Mouse (Mus musculus) brain, embryonic 14.5 days (tissue): ENCODE results near the gene Nicn1. TPM values are rescaled to one million over a fixed set of nuclear protein-coding genes. Genes with fewer than 3 reads are reported as not detected.

ENCODE experiments used
- DNase-seq: peaks from one replicate; pipeline ENCODE4 v3.0.0-alpha.2; 2011; ENCODE audit warnings: low read depth
- CTCF ChIP-seq: fragments of 200-500 bp; IDR thresholded peaks from 2 replicates; pipeline ENCODE4 v1.5.1; 2012; ENCODE audit warnings: inconsistent platforms, mild to moderate bottlenecking, moderate library complexity, borderline replicate concordance; ENCODE audit not compliant: insufficient read depth, insufficient read length; ENCODE audit errors: extremely low read depth
- POLR2A ChIP-seq: fragments of 200-500 bp; IDR thresholded peaks from 2 replicates; pipeline ENCODE4 v1.6.1; 2012; ENCODE audit warnings: mild to moderate bottlenecking, inconsistent platforms, borderline replicate concordance; ENCODE audit not compliant: poor library complexity, insufficient read depth, insufficient read length, severe bottlenecking; ENCODE audit errors: extremely low read depth
- polyA plus RNA-seq: library from polyadenylated mRNA; depleted of rRNA; stranded (reverse); fragments of >200 nt; gene quantifications from 2 replicates; pipeline ENCODE4 v1.2.3, GENCODE M21; 2012; rRNA removed

The Nicn1 gene
- polyA plus RNA-seq, 1 experiment = 115 TPM

- TF ChIP-seq POLR2A = no peak
- TF ChIP-seq CTCF = no peak
- DNase-seq = no peak
These were observed 53.1 kb downstream of the Nicn1 start for GRCm38 (mm10) chr9:108343331-108343730.

- no peak for DNase-seq
- TF ChIP-seq POLR2A (no peak), CTCF (no peak)
These were observed 53.6 kb downstream of the Nicn1 start for GRCm38 (mm10) chr9:108343835-108344234.

- TF ChIP-seq POLR2A (no peak), CTCF (no peak)
- no peak for DNase-seq
These were observed 54.2 kb downstream of the Nicn1 start for GRCm38 (mm10) chr9:108344471-108344870.

Other genes starting within 250 kb of the Nicn1 start
- gene Gmppb, start 241.2 kb upstream of the Nicn1 start, polyA plus RNA-seq = 15.7 and 16.8 TPM in 2 replicates
- gene Amigo3, start 237.3 kb upstream of the Nicn1 start, polyA plus RNA-seq = 3.6 and 4.0 TPM in 2 replicates
- 0.08 and 0.10 TPM in 2 replicates for gene Mst1, start 210.0 kb upstream of the Nicn1 start, polyA plus RNA-seq
- 93.3 and 93.5 TPM in 2 replicates for gene Rnf123, start 207.1 kb upstream of the Nicn1 start, polyA plus RNA-seq
- gene Apeh, start 195.8 kb upstream of the Nicn1 start, polyA plus RNA-seq = 65.1 and 81.4 TPM in 2 replicates
- gene Bsn, start 100.0 kb upstream of the Nicn1 start, polyA plus RNA-seq = 18.7 and 40.0 TPM in 2 replicates
- gene Dag1, start 26.5 kb upstream of the Nicn1 start, polyA plus RNA-seq = 25.9 and 58.1 TPM in 2 replicates
- gene Amt, start 6.4 kb downstream of the Nicn1 start, polyA plus RNA-seq = 58.0 and 67.8 TPM in 2 replicates
- 124 and 160 TPM in 2 replicates for gene Rhoa, start 15.7 kb downstream of the Nicn1 start, polyA plus RNA-seq
- 34.6 and 39.0 TPM in 2 replicates for gene Tcta, start 15.7 kb downstream of the Nicn1 start, polyA plus RNA-seq
- gene Gpx1, start 48.5 kb downstream of the Nicn1 start, polyA plus RNA-seq = 381 and 444 TPM in 2 replicates
- 113 and 152 TPM in 2 replicates for gene Usp4, start 57.4 kb downstream of the Nicn1 start, polyA plus RNA-seq
- gene 1700102P08Rik, start 102.4 kb downstream of the Nicn1 start, polyA plus RNA-seq = 2.3 and 3.2 TPM in 2 replicates
- 1.4 and 1.5 TPM in 2 replicates for gene Ccdc36, start 138.1 kb downstream of the Nicn1 start, polyA plus RNA-seq
- not detected in 2 replicates for gene BC048562, start 146.1 kb downstream of the Nicn1 start, polyA plus RNA-seq
- 37.6 and 38.8 TPM in 2 replicates for gene Ccdc71, start 170.1 kb downstream of the Nicn1 start, polyA plus RNA-seq
- 84.2 and 100 TPM in 2 replicates for gene Klhdc8b, start 171.2 kb downstream of the Nicn1 start, polyA plus RNA-seq
- gene Lamb2, start 189.3 kb downstream of the Nicn1 start, polyA plus RNA-seq = 42.9 and 49.3 TPM in 2 replicates
- gene Usp19, start 200.2 kb downstream of the Nicn1 start, polyA plus RNA-seq = 184 and 208 TPM in 2 replicates
- gene Qars, start 217.3 kb downstream of the Nicn1 start, polyA plus RNA-seq = 181 and 184 TPM in 2 replicates
- 166 and 169 TPM in 2 replicates for gene Qrich1, start 226.4 kb downstream of the Nicn1 start, polyA plus RNA-seq